Mouse (Mus musculus) kidney, adult 2 months (tissue): ENCODE data around the gene Pcsk5.

ENCODE experiments used
- CTCF ChIP-seq: fragments of 200-500 bp; conservative IDR thresholded peaks from 2 replicates; pipeline ENCODE4 v1.5.1; 2011; ENCODE audit warnings: low read depth, mild to moderate bottlenecking, control low read depth, low read length, moderate library complexity, mixed read lengths; ENCODE audit not compliant: insufficient read depth, insufficient read length
- POLR2A ChIP-seq: fragments of 200-500 bp; IDR thresholded peaks from one replicate; pipeline ENCODE4 v1.6.1; 2011; ENCODE audit warnings: low read depth, low read length, control low read depth

DNA sequence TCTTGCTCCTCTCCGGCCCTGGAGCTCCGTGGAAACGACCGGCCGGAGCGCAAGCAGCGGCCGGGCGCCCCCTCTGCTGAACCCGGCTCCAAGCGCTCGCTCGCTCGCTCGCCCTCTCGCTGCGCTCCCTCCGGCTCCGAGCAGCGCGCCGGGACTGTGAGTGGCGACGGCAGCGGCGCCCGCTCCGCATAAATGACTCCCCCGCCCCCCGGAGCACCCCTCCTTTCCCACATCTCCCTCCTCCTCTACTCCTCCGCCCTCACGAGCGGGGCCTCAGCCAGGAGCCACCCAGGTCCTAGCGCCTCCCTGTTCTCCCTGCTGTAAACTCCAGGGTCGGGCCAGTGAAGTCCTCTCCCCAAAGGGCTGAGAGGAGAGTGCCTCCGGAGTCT, at the start of gene Pcsk5:
- TF ChIP-seq CTCF (no peak), POLR2A (peak; percentile 70)
